Mouse (Mus musculus) lung, embryonic 14.5 days (tissue): ENCODE measurements around the gene She. TPM values are rescaled to one million over a fixed set of nuclear protein-coding genes. Genes with fewer than 3 reads are reported as not detected.
A peak's percentile ranks its signal among the peaks of the same experiment; 100 is the strongest.

Experiments
- ATAC-seq: fragments of 200-750 bp; cut with Nextera tagmentation; 2 replicates; pipeline ENCODE4 v1.8.0; 2017; ENCODE audit warnings: mild to moderate bottlenecking, moderate TSS enrichment, moderate library complexity; ENCODE audit not compliant: insufficient read depth
- DNase-seq: peaks from one replicate; pipeline ENCODE4 v3.0.0-alpha.2; 2015
- H3K27ac ChIP-seq: fragments of 300-500 bp; sonication (generic); 2 replicates; pipeline ENCODE4 v1.5.1; 2014; ENCODE audit warnings: low read depth, mild to moderate bottlenecking, moderate library complexity
- H3K27me3 ChIP-seq: fragments of 300-500 bp; sonication (generic); 2 replicates; pipeline ENCODE4 v1.6.1; 2014; ENCODE audit warnings: low read length, control low read depth; ENCODE audit not compliant: insufficient read depth
- H3K36me3 ChIP-seq: fragments of 300-500 bp; sonication (generic); 2 replicates; pipeline ENCODE4 v1.6.1; 2014; ENCODE audit warnings: control low read depth; ENCODE audit not compliant: insufficient read depth
- H3K4me1 ChIP-seq: fragments of 300-500 bp; sonication (generic); 2 replicates; pipeline ENCODE4 v1.6.1; 2014; ENCODE audit warnings: antibody characterized with exemption, control low read depth; ENCODE audit not compliant: insufficient read depth
- H3K4me2 ChIP-seq: fragments of 300-500 bp; sonication (generic); 2 replicates; pipeline ENCODE4 v1.6.1; 2014; ENCODE audit warnings: mild to moderate bottlenecking
- H3K4me3 ChIP-seq: fragments of 300-500 bp; sonication (generic); 2 replicates; pipeline ENCODE4 v1.5.1; 2014; ENCODE audit warnings: low read depth, low read length
- H3K9ac ChIP-seq: fragments of 300-500 bp; sonication (generic); 2 replicates; pipeline ENCODE4 v1.6.1; 2014
- H3K9me3 ChIP-seq: fragments of 300-500 bp; sonication (generic); 2 replicates; pipeline ENCODE4 v1.6.1; 2016; ENCODE audit warnings: low read depth, low read length, control low read depth
- CTCF ChIP-seq: IDR thresholded peaks from 2 replicates; pipeline ENCODE4 v1.5.1; 2016; ENCODE audit warnings: antibody characterized with exemption, low read depth
- WGBS: fragments of 180-500 bp; shearing (Covaris S2); extraction: QIAGEN DNeasy Blood & Tissue Kit; methylation state at CpG from one replicate; pipeline ENCODE4 v1.1.7; 2014; 5-methylcytosine and 5-hydroxymethylcytosine counted together
- polyA plus RNA-seq: library from polyadenylated mRNA; unstranded; fragments of >200 nt; fragmentation: Nextera tagmentation; extraction: Ambion mirVana; gene quantifications from 2 replicates; pipeline ENCODE4 v1.2.1, GENCODE M21; 2014

She gene
- polyA plus RNA-seq, 1 experiment from 2014 or later, result 11.7 TPM

- no peaks in the 10 kb centered on the region for H3K4me1 ChIP-seq
Measured at GRCm38 (mm10) chr3:89814051-89814450, 17.1 kb upstream of the She start.

GRCm38 (mm10) chr3:89817056-89817455, 14.1 kb upstream of the She start:
- Histone ChIP-seq H3K4me1 (no peaks in the 10 kb centered on the region), H3K9ac (no peak overlapping the region), H3K4me3 (no peak overlapping the region), H3K36me3 (no peaks in the 10 kb centered on the region), H3K27ac (no peak overlapping the region), H3K9me3 (no peaks in the 10 kb centered on the region), H3K27me3 (no peaks in the 10 kb centered on the region), H3K4me2 (no peak overlapping the region)
- 58% methylated on average over 4 of the region's 4 CpGs for WGBS
- DNase-seq, result peak; percentile 61
- peak; percentile 61 for TF ChIP-seq CTCF
- no peak for ATAC-seq

More at GRCm38 (mm10) chr3:89814051-89814450, 17.1 kb upstream of the She start:
- DNase-seq, result no peak
- H3K27ac ChIP-seq, result no peak overlapping the region
- no peak overlapping the region for H3K4me2 ChIP-seq
- no peak for TF ChIP-seq CTCF
- H3K27me3 ChIP-seq, result no peaks in the 10 kb centered on the region
- 74% methylated on average over 7 of the region's 7 CpGs for WGBS
- no peaks in the 10 kb centered on the region for H3K36me3 ChIP-seq
- H3K9me3 ChIP-seq, result no peaks in the 10 kb centered on the region
- no peak overlapping the region for H3K9ac ChIP-seq
- ATAC-seq, result no peak
- H3K4me3 ChIP-seq, result no peak overlapping the region

GRCm38 (mm10) chr3:89818605-89819004, 12.6 kb upstream of the She start:
- ATAC-seq, result no peak
- H3K27me3 ChIP-seq, result no peaks in the 10 kb centered on the region
- no peaks in the 10 kb centered on the region for H3K4me1 ChIP-seq
- H3K9ac ChIP-seq, result no peak overlapping the region
- no peak for TF ChIP-seq CTCF
- 61% methylated on average over 3 of the region's 3 CpGs for WGBS
- no peaks in the 10 kb centered on the region for H3K36me3 ChIP-seq
- H3K27ac ChIP-seq, result no peak overlapping the region
- no peak overlapping the region for H3K4me3 ChIP-seq
- H3K9me3 ChIP-seq, result no peaks in the 10 kb centered on the region
- no peak for DNase-seq
- no peak overlapping the region for H3K4me2 ChIP-seq

GRCm38 (mm10) chr3:89819897-89820296, 11.3 kb upstream of the She start:
- Histone ChIP-seq H3K9ac (no peak overlapping the region), H3K4me3 (no peak overlapping the region), H3K27ac (no peak overlapping the region), H3K27me3 (no peaks in the 10 kb centered on the region), H3K4me1 (no peaks in the 10 kb centered on the region), H3K36me3 (no peaks in the 10 kb centered on the region), H3K4me2 (no peak overlapping the region), H3K9me3 (no peaks in the 10 kb centered on the region)
- no peak for DNase-seq
- 41% methylated on average over 7 of the region's 7 CpGs for WGBS
- ATAC-seq, result no peak
- TF ChIP-seq CTCF, result no peak

GRCm38 (mm10) chr3:89820311-89821095, 10.7 kb upstream of the She start:
- no peaks in the 10 kb centered on the region for H3K36me3 ChIP-seq
- 80% methylated on average over 12 of the region's 12 CpGs for WGBS
- no peak for TF ChIP-seq CTCF

GRCm38 (mm10) chr3:89821096-89821513, 10.1 kb upstream of the She start:
- H3K9me3 ChIP-seq, result no peaks in the 10 kb centered on the region
- no peaks in the 10 kb centered on the region for H3K27me3 ChIP-seq
- 85% methylated on average over 11 of the region's 11 CpGs for WGBS
- no peaks in the 10 kb centered on the region for H3K36me3 ChIP-seq
- H3K9ac ChIP-seq, result no peak overlapping the region
- no peak overlapping the region for H3K27ac ChIP-seq
- no peaks in the 10 kb centered on the region for H3K4me1 ChIP-seq
- DNase-seq (no peak), ATAC-seq (no peak)
- H3K4me3 ChIP-seq, result no peak overlapping the region
- TF ChIP-seq CTCF, result no peak
- no peak overlapping the region for H3K4me2 ChIP-seq

More at GRCm38 (mm10) chr3:89820311-89821095, 10.7 kb upstream of the She start:
- no peak overlapping the region for H3K9ac ChIP-seq
- no peaks in the 10 kb centered on the region for H3K9me3 ChIP-seq
- no peak overlapping the region for H3K4me2 ChIP-seq
- no peaks in the 10 kb centered on the region for H3K4me1 ChIP-seq
- no peaks in the 10 kb centered on the region for H3K27me3 ChIP-seq
- DNase-seq (no peak), ATAC-seq (no peak)
- no peak overlapping the region for H3K27ac ChIP-seq
- no peak overlapping the region for H3K4me3 ChIP-seq

- 71% methylated on average over 10 of the region's 10 CpGs for WGBS
- DNase-seq (no peak), ATAC-seq (no peak)
- Histone ChIP-seq H3K36me3 (no peaks in the 10 kb centered on the region), H3K9me3 (no peaks in the 10 kb centered on the region), H3K4me2 (no peak overlapping the region), H3K27me3 (no peaks in the 10 kb centered on the region), H3K27ac (no peak overlapping the region), H3K9ac (no peak overlapping the region), H3K4me1 (no peaks in the 10 kb centered on the region), H3K4me3 (no peak overlapping the region)
- TF ChIP-seq CTCF, result no peak
Measured at GRCm38 (mm10) chr3:89821548-89822480, 9.4 kb upstream of the She start.
